Mouse (Mus musculus) cortical plate, adult 2 months (tissue): ENCODE results near the gene Usp22.

Experiments
- CTCF ChIP-seq: fragments of 200-500 bp; IDR thresholded peaks from 2 replicates; pipeline ENCODE4 v1.5.1; 2011; ENCODE audit warnings: mild to moderate bottlenecking, control low read depth, low read length; ENCODE audit not compliant: insufficient read depth; ENCODE audit errors: extremely low read depth
- POLR2A ChIP-seq: fragments of 200-500 bp; IDR thresholded peaks from 2 replicates; pipeline ENCODE4 v1.6.1; 2011; ENCODE audit warnings: mild to moderate bottlenecking, low read length, control low read depth; ENCODE audit not compliant: insufficient read depth; ENCODE audit errors: extremely low read depth

- TF ChIP-seq CTCF (no peak), POLR2A (no peak)
These were observed 41.9 kb downstream of the Usp22 start for GRCm38 (mm10) chr11:61132943-61133342.
